Mouse (Mus musculus) megakaryocyte, embryonic 14.5 days (primary cell): ENCODE results near the gene Csrnp3. TPM values are rescaled to one million over a fixed set of nuclear protein-coding genes. Genes with fewer than 3 reads are reported as not detected.

Source experiments
- H3K27me3 ChIP-seq: replicated peaks from 2 replicates; pipeline ENCODE3; 2012; ENCODE audit warnings: inconsistent platforms
- H3K36me3 ChIP-seq: replicated peaks from 2 replicates; pipeline ENCODE3; 2012; ENCODE audit warnings: low read length, inconsistent platforms, mixed read lengths
- H3K4me1 ChIP-seq: 2 replicates; pipeline ENCODE4 v1.6.1; 2012; ENCODE audit warnings: inconsistent platforms
- H3K4me3 ChIP-seq: replicated peaks from 2 replicates; pipeline ENCODE3; 2012; ENCODE audit warnings: moderate library complexity, mild to moderate bottlenecking, inconsistent platforms
- H3K9me3 ChIP-seq: 2 replicates; pipeline ENCODE4 v1.6.1; 2012; ENCODE audit warnings: inconsistent platforms
- FLI1 ChIP-seq: IDR thresholded peaks from 2 replicates; pipeline ENCODE4 v1.6.1; 2012; ENCODE audit warnings: low read length, inconsistent platforms, mixed read lengths
- GATA1 ChIP-seq: IDR thresholded peaks from 3 replicates; pipeline ENCODE4 v1.6.1; 2012; ENCODE audit warnings: mixed read lengths, low read length, inconsistent platforms, borderline replicate concordance
- polyA plus RNA-seq: library from polyadenylated mRNA; stranded (reverse); fragments of >175 nt; gene quantifications from 2 replicates; pipeline ENCODE4 v1.2.3, GENCODE M21; 2012; ENCODE audit warnings: low replicate concordance; ENCODE audit not compliant: insufficient read depth

The Csrnp3 gene
- polyA plus RNA-seq, 1 experiment, result not detected

DNA sequence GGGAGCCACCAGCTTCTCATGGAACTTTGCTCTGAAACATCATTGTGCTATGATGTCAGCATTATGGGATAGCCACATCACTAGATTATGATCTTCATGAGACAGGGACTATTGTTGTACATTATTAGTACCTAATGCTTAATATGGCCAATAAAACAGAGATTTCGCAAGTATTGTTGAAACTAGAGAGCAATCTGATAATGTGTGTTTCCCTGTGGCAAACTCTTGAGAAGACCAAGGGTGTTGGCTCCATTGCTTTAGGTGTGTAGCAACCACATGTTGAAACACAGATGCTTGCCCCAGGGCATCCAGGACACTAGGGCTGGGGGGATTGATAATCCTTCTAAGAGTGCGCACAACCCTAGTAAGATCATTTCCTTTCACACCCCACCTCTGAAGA is 235.2 kb downstream of the Csrnp3 start:
- peaks cover 17% of the 10 kb centered on the region for H3K9me3 ChIP-seq
- H3K4me1 ChIP-seq, result no peaks in the 10 kb centered on the region
- no peaks in the 10 kb centered on the region for H3K27me3 ChIP-seq
- TF ChIP-seq GATA1, result no peak
- no peak for TF ChIP-seq FLI1
- H3K36me3 ChIP-seq, result no peaks in the 10 kb centered on the region
- no peak overlapping the region for H3K4me3 ChIP-seq

Other genes with a start within 250 kb of the Csrnp3 start
- gene Scn2a, start 225.0 kb upstream of the Csrnp3 start, polyA plus RNA-seq, result not detected in 2 replicates